Mouse (Mus musculus): Measurements from ENCODE around the gene Nap1l1.

Gene Nap1l1

DNA sequence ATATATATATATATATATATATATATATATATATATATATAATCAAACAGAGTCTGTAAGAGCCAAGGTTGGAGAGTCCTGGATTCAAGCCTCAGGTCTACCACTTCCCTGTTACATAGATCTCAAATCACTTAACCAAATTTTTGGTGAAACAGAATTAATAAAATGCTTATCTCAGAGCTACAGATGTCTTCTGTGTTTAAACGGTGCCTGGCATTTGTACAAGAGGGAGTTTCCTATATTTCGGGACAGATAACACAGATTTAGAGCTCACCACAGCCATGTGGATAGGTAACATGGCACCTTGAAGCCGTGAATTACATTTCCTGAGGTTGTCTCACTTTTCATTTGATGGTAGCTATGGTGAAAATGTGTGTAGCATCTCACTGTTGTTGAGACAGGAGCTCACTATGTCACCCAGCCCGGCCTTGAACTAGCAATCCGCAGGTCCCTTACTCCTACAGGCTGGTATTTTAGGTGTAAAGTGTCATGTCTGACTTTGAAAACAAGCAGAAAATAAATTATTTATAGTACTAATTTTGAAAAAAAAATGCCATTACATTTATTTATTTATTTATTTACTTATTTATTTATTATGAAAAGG, 41.4 kb downstream of the Nap1l1 start:
- no peak for DNase-seq (ENCODE audit: extremely low read depth, insufficient read length, low spot score)

GRCm38 (mm10) chr10:111515071-111516010, 42.3 kb downstream of the Nap1l1 start:
- peak; percentile 30 for DNase-seq (ENCODE audit: extremely low read depth, insufficient read length, low spot score)

DNA sequence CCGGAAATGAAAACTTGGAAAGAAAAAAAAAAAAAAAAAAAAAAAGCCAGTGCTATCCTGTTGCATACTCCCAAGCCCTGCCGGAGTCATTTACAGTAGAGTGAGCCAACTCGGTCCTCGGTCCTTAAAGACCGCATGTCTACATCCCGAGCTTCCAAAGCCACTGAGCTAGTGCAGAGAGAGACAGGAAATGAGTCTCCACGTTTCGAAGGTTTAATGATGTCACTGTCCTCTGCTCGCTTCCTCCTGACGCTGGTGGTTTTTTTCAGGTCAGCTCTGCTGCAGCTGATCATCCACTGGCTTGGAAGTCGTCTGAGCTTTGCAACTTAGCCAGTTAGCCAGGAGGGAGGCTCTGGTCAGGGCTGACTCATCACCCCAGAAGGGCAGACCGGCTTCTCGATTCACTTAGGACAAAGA, 43.2 kb downstream of the Nap1l1 start:
- DNase-seq (ENCODE audit: extremely low read depth, insufficient read length, low spot score) = peak; percentile 87

DNA sequence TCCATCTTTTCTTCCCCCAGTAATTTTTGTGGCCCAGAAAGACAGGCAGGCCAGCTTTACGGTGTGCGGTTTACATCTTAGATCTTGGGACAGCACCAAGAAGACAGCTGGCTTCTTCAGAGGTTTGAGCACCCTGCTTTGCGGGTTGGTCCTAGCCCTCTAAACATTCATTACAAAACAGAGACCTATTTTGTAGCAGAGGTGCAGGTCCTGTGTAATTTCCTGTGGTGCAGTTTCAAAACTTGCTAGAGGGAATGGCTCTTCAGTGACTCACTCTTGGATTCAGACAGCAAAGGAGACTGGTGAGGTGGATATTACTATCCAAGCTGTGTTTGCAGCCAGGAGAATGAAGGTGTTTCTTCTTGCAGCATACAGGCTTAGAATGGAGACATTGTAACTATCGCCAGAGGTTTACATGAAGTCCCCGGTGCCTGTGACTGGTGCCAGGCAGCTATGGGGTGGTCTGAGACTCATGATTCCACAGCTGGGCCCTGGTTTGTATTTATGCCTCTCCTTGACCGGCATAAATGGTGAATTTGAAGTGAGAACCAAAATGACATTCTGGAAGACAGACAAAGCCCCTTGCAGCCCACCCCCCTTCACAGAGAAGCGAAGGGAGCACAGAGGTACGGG, 43.9 kb downstream of the Nap1l1 start:
- DNase-seq (ENCODE audit: extremely low read depth, insufficient read length, low spot score) = peak; percentile 64

DNA sequence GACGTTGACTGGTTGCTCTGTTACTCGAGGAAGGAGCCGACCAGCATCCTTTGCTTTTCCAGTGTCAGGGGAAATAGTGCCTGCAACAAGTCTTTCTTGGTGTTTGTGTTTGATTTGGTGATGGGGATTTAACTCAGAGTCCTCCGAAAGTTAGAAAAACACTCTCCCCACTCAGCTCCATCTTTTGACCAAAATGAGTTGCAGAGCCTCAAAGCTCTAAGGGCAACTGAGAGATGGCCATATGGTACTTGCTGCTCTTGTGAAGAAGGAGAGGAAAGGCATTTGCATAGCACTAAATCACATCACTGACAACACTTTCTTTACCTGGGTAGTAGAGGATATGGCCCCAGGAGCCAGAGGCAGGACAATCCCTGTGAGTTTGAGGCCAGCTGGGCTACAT, 45.3 kb downstream of the Nap1l1 start:
- no peak for DNase-seq (ENCODE audit: extremely low read depth, insufficient read length, low spot score)

GRCm38 (mm10) chr10:111519620-111520370, 46.8 kb downstream of the Nap1l1 start:
- no peak for DNase-seq (ENCODE audit: extremely low read depth, insufficient read length, low spot score)

GRCm38 (mm10) chr10:111520621-111521020, 47.6 kb downstream of the Nap1l1 start:
- DNase-seq (ENCODE audit: extremely low read depth, insufficient read length, low spot score) = no peak

DNA sequence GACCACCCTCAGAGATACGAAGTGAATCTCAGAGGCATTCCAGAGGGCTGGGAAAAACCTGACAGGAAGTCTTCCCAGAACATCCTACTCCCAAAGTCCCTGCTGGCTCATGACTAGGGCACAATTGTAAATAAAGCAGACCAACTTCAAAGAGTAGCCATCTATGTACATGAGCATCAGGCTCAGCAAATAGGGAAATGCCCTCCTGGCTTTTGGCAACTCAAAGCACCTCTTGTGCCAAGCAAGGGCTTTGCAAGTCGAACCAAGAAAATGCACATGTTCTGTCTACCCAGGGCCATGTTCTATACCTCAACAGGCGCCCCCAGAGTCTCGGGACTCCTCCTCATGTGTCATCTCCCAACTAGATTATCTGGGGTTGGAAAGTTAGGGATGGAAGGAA, 48.6 kb downstream of the Nap1l1 start:
- DNase-seq (ENCODE audit: extremely low read depth, insufficient read length, low spot score) = no peak

GRCm38 (mm10) chr10:111522230-111522629, 49.2 kb downstream of the Nap1l1 start:
- no peak for DNase-seq (ENCODE audit: extremely low read depth, insufficient read length, low spot score)

- DNase-seq (ENCODE audit: extremely low read depth, insufficient read length, low spot score) = no peak
Observed at GRCm38 (mm10) chr10:111523894-111524293, 50.9 kb downstream of the Nap1l1 start.

- no peak for DNase-seq (ENCODE audit: extremely low read depth, insufficient read length, low spot score)
Observed at GRCm38 (mm10) chr10:111527057-111527456, 54.0 kb downstream of the Nap1l1 start.

GRCm38 (mm10) chr10:111527613-111528012, 54.6 kb downstream of the Nap1l1 start:
- no peak for DNase-seq (ENCODE audit: extremely low read depth, insufficient read length, low spot score)

DNA sequence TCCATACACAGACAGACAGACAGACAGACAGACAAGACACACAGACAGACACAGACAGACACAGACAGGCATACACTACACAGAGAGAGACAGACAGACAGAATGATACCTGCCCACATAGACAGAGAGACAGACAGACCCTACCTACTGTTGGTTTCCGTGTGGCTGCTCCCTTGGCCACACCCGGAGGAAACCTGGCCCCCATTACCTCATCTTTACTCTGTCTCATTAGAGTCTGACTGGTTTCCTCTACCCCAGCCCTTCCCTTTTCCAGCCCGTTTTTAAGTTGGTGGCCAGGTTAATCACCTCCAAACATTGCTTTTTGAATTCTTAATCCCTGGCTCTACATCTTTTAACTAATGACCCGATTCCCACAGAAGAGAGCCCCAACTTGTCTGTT, 55.3 kb downstream of the Nap1l1 start:
- no peak for DNase-seq (ENCODE audit: extremely low read depth, insufficient read length, low spot score)

- DNase-seq (ENCODE audit: extremely low read depth, insufficient read length, low spot score) = no peak
Observed at GRCm38 (mm10) chr10:111530398-111530797, 57.4 kb downstream of the Nap1l1 start.

GRCm38 (mm10) chr10:111534691-111535090, 61.7 kb downstream of the Nap1l1 start:
- no peak for DNase-seq (ENCODE audit: extremely low read depth, insufficient read length, low spot score)

- no peak for DNase-seq (ENCODE audit: extremely low read depth, insufficient read length, low spot score)
Observed at GRCm38 (mm10) chr10:111537410-111537809, 64.4 kb downstream of the Nap1l1 start.

DNA sequence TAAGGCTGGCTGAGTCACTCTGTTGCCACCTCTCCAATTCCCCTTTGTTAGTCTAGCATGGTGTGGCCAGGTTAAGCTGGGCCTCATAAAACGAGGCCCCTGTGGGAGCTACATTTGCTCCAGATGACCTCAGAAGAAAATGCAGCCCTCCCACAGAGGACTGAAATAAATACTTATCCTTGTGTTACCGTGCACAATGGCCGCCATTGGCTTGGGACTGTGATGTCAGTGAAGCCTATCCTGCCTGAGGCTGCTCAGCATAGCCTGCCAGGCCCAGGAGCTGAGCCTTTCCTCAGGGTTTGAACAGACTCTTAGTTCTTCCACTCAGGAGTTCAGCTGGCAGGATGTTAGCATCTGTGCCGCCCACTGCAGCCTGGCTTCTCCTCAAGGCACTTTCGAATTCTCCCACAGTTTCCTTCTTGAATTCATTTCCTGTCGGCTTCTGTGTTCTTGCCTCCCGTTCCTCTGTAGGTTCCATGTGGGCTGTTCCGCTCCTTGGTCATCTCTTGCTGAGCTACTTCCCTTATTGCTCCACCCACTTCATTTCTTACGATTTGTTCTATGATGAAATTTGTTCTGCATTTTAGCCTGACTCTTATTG, 66.8 kb downstream of the Nap1l1 start:
- DNase-seq (ENCODE audit: extremely low read depth, insufficient read length, low spot score) = no peak

- DNase-seq (ENCODE audit: extremely low read depth, insufficient read length, low spot score) = no peak
Observed at GRCm38 (mm10) chr10:111540678-111541077, 67.7 kb downstream of the Nap1l1 start.

DNA sequence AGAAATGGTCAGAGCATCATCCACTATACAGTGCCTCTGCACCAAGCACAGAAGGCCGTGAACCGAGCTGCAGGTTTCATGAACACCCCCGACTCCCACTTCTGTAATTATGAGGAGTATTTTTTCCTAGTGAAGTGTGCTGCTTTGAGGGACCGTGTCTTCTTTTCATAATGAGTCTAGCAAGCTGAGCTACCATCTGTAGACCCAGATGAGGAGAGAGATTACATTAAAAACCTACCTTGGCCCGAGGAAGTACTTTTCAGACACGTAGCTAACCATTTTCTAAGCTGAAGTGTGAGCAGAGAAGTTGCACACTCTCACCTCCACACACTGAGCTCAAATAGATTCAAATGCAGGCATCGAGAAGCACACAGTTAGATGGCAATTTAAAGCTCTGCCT, 70.1 kb downstream of the Nap1l1 start:
- no peak for DNase-seq (ENCODE audit: extremely low read depth, insufficient read length, low spot score)

DNA sequence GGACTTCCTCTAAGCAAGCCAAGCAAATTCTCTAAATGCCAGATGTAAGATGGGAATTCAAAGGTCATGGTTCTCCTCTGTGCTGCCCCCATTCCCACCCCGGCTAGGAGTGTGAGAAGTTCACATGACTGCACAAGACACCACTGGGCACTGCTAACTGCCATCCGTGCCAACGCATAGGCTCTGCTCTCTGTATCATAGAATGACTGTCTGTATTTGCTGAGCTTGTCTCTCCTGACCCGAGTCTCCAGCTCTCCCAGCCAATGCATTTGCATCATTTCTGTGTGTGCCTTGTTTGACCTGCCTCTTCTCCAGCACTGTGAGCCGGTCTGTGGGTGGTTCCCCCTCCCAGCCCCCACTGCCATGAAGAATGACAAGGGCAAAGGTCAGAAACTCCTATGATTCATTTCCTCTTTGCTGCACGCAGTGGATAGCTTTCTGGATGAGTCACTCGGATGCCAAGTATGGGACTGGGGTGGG, 70.8 kb downstream of the Nap1l1 start:
- peak; percentile 93 for DNase-seq (ENCODE audit: extremely low read depth, insufficient read length, low spot score)

Data from 3134 (cell line).